Mouse (Mus musculus) ES-E14 (cell line): ENCODE results near the gene Lpin1.

Experiments
- CHD2 ChIP-seq: IDR thresholded peaks from 2 replicates; pipeline ENCODE4 v1.6.1; 2014; ENCODE audit warnings: mild to moderate bottlenecking, low read depth, low read length, inconsistent platforms
- HCFC1 ChIP-seq: IDR thresholded peaks from 2 replicates; pipeline ENCODE4 v1.6.1; 2012; ENCODE audit warnings: low read length, inconsistent platforms, borderline replicate concordance; ENCODE audit not compliant: insufficient read depth
- MAFK ChIP-seq: IDR thresholded peaks from 2 replicates; pipeline ENCODE4 v1.6.1; 2014; ENCODE audit warnings: mild to moderate bottlenecking, low read depth, low read length, inconsistent platforms; ENCODE audit not compliant: insufficient read depth
- ZC3H11A ChIP-seq: IDR thresholded peaks from 2 replicates; pipeline ENCODE4 v1.6.1; 2012; ENCODE audit warnings: low read depth, mild to moderate bottlenecking, inconsistent platforms, low read length, borderline replicate concordance

DNA sequence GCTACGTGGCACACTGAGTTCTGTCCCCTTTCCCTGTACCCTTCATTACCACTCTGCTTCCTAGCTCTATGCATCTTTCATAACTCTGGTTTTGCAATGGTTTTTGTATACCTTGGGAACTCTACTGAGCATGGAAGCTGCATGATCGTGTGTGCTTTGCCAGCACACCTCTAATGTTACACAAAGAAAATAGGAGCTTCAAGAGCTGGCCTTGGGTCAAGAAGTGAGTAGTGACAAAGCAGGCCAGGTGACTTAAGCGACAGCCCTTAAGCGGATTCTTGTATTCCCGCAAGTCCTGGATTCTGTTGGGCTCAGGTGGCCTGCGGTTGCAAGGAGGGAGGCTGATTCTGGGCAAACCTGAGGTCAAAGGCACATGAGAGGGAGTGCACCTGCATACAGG is 37.5 kb upstream of the Lpin1 start:
- no peak for TF ChIP-seq CHD2
- no peak for TF ChIP-seq HCFC1
- TF ChIP-seq MAFK = no peak
- TF ChIP-seq ZC3H11A = no peak
